Mouse (Mus musculus) frontal cortex, postnatal 25 days (tissue): Measurements from ENCODE around the gene Trabd2b.

Source experiments
- DNase-seq, 2 experiments: peaks; one replicate each; pipeline ENCODE4 v3.0.0; 2022; ENCODE audit warnings: low spot score in 2 of 2

Trabd2b gene

DNA sequence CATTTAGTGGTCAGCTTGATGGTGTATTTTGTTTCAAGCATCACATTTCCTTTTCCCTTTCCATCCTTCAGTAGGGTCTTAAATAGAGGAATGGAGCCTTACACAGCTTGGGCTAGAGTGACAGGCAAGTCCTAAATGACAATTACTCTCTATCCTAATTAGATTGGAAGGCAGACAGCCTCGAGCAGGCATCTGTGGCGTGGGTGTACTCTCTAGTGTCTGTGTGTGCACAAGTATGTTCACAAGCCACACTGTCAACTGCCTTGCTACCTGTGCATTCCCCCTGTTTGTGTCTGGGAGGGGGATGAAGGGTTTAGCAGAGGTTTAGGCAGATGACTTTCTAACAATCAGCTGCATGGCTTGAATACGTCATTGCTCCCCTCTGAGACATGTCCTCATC is 6.7 kb upstream of the Trabd2b start:
- no peak for DNase-seq

DNA sequence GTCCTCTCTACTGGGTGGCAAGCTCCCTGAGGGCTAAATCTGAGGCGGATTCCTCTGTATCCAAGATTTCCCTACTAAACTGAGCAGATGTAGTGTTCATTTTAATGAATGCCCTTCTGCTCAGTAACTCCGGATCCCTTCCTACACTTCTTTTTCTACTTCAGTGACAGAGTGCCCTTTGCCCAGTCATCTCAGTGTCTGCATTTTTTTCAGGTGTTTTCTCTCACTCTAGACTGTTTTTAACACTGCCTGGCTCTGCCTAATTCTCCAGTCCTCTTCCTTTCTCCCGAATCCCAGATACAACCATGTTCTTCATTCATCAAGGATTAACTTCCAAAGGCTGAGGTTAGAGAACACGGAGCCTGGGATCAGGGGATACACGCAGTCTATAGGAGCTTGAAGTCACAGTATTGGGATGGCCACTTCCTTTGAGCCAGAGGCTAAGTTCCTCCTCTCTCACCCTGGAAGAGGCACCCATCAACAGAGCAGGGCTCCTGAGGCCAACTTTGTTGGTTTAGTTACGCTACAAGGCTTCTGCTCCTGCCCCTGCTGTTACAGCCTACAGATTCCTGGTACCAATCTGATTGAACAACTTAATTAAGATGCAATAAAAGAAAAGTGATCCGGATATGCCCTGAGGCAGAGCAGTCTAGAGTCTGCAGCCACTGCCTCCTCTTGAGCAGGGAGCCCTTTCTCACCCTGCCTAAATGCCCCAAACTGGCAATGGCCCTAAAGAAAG is 4.4 kb upstream of the Trabd2b start:
- no peak for DNase-seq

DNA sequence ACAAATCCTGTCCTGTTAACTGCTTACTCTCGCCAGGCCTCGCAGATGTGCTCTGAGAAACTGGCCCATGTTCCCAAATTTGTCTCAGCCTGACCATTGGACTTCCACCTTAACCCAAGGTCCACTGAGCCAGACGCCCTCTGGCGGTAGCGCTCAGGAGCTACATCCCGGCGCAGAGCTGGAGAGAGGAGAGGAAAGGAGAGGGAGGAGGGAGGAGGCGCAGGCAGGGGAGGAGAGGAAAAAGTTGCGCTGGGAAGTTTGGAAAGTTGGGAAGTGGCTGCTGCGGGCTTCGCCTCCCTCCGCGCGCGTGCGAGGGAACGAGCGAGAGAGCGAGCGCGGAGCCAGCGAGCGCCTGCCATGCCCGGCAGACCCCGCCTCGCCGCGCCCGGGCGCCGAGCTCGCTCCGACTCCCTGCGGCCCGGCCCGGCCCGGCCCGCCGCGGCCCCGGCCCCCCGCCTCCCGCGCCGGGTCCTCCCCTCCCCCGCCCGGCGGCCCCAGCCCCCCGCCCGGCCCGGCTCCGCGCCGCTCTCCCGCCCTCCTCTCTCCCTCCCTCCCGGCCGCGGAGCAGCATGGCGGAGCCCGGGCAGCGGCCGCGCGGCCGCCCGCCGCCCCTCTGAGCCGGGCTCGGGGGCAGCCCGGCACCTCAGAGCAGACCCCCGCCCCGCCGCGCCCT is 706 bp upstream of the Trabd2b start:
- DNase-seq: peak; percentile 72 to 76

DNA sequence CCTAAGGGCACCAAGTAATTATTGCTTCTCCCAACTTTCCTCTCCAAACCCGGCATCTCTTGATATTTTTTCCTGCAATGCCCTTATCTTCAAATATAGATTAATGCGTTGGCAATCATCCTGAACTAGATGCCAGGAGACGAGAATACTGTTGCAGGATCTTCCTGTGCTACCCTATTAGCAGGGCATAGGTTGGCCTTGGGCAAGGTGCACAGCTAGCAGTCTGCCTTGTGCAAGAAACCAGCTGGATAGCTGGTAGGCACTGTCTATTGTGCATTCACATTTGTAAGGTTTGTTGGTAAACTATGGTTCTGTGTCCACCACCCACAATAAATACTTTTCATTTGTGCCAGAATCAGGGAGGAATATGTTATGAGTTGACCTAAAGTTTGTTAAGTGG is 992 bp downstream of the Trabd2b start:
- no peak for DNase-seq

DNA sequence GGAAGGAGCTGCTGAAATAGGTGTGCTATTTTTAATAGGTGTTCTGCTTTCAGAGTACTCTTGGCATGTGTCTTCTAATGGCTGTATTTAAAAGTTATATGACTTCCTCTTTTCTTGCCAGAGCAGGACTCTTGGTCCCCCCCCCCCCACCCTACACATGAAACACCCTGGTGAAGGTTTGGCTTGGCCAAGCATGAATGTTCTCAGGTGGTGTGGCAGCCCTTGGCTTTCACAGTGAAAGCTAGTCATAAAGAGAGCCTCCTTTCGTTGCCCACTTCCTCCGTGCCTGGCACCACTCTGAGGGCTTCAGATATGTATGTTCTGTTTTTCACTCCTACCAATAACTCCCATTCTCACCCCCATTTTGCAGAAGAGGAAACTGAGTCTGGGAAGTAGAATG is 1.8 kb downstream of the Trabd2b start:
- DNase-seq: no peak

DNA sequence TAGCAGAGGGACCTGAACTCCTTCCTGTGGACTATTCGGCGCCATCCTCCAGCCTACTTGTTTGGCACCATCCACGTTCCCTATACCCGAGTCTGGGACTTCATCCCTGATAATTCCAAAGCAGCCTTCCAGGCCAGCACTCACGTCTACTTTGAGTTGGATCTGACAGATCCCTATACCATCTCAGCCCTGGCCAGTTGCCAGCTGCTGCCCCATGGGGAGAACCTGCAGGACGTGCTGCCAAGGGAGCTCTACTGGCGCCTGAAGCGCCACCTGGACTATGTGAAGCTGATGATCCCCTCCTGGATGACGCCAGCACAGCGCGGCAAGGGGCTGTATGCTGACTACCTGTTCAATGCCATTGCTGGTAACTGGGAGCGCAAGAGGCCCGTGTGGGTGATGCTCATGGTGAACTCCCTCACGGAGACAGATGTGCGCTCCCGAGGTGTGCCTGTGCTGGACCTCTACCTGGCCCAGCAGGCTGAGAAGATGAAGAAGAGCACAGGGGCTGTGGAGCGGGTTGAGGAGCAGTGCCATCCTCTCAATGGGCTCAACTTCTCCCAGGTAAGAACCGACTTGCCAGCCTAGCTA is 2.5 kb downstream of the Trabd2b start:
- no peak for DNase-seq

DNA sequence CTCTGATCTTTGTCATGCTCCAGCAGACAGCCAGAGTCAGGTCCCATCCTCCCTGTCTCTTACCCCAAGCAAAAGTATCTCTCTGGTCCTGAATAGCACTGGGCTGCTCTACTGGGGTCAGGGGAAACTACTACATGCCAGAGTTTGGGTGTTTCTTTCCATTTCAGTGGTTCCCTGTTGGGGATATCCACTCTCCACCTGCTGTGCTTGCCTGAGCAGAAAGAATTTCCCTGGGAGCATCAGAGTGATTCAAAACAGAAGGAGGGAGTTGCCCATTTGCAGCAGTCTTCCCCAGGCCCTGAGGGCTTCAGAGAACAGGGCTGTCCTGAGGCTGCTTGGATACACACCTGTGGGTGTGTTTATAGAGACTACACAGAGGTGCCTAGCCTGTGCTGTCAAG is 3.0 kb downstream of the Trabd2b start:
- DNase-seq: no peak

DNA sequence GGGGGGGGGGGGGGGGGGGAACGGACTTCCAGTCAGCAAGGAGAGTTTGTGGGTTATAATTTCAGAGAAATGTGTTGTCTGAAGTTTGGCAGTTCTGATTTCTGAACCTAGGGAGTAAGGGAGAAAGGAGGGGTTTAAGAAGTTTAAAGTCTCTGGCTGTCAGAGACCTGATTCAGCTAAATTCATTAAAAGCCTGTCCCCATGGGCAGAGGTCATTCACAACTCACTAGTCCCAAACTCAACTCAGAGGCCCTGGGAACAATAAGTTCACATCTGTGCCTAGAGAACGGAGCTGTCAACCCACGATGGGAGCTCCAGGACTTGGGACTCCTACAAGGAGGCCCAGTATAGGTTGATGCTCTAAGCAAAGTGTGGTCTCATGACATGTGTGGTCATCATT is 3.5 kb downstream of the Trabd2b start:
- DNase-seq: no peak

DNA sequence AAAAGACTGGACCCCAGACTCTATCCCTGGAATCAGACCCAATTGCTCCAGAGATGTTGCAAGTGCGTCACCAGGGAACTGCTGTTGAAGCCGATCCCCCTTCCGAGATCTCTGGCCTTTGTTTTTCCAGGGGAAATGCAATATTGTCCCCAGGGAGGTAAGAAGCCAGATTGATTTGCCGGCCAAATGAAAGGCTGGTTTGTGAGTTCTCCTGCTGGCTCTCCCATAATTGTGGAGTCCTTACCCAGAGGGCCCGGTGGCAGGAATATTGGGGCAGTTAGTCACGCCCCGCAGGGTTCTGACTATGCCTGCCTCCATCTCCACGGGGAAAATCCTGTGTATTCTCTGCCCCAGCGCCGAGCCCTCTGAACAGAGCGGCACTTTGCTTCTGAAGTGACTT is 3.9 kb downstream of the Trabd2b start:
- DNase-seq: no peak

DNA sequence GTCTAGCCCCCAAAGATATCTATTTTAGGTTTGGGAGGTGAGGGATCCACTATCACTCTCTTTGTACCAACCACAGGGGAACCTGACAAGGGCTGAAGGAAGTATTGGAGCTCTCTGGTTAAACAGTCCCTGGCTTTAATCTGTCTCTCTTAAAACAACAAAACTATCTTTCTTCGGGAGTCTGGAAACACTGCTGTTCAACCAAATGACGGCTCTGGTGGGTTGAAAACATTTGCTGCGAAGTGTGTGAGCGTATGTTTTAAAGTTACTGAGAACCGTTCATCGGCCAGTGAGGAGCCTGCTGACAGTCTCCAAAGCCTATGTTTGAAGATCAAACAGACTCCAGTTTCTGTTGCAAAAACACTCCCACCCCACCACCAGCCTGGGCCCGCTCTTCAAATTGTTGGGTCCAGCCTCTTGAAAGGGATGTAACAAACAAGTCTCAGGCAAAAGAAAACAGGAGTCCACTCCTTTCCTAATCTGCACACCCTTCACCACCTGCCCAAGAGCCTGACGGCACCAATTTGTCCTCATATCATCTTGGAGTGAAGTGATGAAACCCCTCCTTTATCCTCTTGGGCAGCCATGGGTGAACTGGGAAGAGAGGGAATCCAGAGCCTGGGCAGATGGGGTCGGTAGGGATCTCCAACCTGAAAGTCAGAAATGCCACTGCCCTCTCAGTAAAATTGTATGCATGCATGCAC is 4.6 kb downstream of the Trabd2b start:
- DNase-seq: no peak

DNA sequence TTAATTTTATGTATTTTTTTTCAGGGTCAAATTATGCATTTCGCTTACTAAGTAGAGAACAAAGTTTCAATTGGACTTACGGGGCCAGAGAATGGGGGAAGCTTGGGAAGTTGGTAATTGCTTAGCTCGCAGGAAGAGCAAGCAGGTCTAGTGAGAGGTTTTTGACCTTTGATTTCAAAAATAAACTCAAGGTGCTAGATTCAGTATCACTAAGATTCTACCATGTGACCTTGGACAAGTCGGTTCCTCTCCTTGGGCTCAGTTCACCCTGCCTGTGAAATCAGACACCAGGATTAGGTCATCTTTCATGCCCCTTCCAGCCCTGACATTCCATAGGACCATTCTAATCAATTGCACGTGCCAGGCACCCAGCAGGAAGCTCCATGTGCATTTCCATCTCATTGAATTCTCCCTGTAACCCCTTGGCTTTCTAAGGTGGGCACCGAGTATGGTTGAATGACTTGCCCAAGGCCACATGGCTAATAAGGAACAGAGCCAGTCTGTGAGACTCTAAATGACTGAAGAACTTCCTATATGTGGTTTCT is 5.4 kb downstream of the Trabd2b start:
- DNase-seq: no peak

DNA sequence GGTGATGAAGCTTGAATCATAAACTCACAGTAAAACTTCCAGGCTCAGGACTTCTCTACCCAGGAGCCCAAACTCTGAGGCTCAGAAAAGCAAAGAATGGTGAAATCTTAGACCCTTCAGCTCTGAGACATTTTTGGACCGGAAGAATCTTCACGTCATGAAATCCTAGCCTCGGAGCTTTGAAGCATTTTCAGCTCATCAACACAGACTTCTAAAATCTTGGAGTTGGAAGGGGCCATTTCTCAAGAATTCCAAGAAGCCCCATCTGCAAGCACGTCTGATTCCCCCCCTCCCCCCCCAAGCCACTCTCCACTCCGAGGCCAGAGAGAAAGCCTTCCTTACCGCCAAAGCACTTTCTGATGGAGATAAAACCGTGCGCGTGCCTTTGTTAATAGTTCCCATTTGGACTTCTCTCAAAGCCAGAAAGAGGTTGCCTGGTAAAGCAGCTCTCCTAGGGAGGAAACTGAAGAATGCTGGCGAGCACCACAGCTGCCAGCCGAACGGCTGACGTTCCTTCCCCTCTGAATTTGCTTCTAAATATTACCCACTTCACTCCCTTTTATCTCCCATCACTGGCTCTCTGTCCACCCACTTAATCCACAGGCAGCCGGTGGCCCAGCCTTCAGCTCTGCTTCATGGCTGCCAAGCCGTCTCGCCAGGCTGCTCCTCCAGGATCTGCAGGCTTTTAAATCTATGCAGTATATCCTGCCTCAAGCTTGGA is 9.6 kb downstream of the Trabd2b start:
- DNase-seq: peak in 1 of 2 experiments; percentile 32

DNA sequence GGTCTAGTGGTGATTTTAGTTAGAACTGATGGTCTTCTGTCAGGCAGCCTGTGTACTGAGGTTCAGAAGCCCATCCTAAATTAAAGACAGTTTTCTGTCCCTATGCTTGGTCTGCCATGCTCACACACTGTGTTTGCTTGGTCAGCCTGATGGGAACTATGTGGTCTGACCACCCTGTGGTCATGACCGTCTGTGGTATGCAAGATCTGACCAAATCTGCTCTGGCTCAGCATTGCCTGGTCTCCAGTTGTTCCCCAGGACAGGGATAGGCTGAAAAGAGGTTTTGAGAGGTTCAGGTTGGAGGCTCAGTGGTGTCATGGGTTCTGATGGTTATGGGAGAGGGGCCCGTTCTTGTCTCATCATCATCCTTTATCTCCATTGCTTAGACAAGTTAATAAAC is 13.6 kb downstream of the Trabd2b start:
- DNase-seq: no peak

DNA sequence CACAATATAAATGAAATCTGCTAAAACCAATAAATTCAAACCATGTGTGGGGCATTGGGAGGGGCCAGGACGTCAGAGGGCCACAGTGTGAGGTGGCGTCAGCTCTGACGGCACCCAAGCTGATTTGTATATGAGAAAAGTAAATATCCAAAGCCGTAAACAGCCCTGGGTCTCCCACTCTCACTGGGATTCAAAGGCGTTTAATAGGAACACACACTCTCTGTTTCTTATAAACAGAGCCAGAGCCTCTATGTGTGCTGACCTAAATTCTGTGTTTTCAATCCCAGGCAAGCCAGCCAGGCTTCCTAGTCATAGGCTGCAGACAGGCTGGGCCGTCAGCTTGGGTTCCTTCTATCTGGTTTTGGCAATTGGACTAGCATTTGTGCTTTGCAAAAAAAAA is 16.6 kb downstream of the Trabd2b start:
- no peak for DNase-seq

DNA sequence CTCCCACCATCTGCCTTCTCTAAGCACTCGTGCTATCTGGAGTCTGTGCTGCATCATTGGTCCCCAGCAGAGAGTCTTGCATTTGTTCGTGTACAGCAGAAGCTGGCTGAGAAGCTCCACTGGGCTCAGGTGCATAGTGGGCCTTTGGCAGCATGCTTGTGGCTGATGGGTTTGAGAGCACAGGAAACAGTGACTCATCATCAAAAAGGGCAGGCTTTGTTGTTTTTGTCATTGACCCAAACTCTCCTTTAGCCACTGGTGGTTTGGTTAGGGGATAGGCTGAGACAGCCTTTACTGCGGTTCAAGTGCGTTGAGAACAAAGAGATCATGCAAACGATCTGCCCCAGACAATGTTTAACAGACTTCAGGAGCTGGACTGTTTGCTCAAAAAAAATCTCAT is 19.3 kb downstream of the Trabd2b start:
- no peak for DNase-seq

DNA sequence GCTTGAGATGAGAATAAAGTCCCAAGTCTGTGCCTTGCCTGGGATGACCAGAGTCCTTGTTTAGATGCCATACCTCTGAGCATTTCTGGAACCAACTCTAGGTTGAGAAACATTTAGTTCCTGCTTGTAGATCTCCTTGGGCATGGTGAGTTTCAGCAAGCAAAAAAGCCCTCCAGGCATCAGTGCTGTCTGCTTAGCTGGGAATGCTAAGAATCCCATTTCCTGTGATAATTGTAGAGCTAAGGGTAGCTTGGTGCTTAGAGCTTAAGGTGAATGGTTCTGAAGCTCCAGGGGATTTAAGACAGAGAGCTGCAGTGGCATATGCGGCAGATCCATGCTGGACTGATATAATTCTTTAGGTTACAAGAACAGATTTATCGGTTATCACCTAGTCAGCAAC is 26.2 kb downstream of the Trabd2b start:
- DNase-seq: no peak

DNA sequence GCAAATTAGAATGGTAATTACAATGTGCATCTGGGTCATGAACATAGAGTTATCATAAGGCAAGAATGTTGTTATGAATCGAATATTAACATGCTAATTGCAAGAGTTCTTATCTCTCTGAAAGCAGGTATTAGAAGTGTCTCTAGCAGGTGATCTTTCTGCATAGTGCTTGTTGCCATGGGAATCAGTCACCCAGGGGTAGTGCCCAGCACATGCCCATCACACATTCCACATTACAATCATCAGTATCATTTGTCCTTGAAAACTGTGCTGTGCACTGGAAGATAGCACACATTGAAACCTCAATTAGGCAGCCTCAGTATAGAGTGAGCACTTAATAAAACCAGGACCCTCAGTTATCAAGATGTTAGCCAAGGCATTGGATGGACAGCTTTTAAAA is 26.9 kb downstream of the Trabd2b start:
- no peak for DNase-seq

DNA sequence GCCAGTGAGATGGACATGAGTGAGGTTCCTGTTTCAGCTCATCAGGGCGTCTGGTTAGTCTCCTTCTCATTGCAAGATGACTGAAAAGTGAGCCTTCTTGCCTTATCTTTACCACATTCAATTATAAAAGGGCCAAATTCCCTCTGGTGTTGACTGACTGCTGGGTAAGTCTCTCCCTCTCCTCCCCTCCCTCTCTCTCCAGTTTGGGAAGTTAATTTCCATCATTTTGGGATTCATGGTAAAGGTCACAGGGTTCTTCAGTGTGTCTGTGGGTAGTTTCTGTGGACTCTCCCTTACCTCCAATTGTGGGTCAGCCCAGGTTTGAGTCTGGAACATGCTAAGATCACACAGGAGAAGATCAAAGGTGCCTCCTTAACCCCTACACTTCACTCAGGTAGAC is 28.2 kb downstream of the Trabd2b start:
- no peak for DNase-seq

DNA sequence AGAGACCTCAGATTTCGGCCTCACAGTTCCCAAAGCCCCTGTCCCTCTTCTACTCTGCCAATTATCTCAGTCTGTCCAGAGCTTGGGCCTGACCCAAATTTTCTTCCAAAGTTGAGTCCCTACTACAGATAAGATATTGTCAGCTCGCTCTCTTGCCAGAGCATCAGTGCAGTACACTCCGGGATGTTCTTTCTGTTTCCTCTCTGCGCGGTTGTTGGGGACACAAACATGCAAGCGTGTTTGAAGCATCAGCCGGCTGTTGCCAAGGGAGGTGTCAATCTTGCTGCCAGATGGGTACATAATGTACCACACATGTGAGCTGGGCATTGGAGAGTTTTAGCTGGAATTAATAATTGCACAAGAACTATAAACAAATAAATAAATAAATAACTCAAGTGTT is 28.9 kb downstream of the Trabd2b start:
- DNase-seq: no peak

DNA sequence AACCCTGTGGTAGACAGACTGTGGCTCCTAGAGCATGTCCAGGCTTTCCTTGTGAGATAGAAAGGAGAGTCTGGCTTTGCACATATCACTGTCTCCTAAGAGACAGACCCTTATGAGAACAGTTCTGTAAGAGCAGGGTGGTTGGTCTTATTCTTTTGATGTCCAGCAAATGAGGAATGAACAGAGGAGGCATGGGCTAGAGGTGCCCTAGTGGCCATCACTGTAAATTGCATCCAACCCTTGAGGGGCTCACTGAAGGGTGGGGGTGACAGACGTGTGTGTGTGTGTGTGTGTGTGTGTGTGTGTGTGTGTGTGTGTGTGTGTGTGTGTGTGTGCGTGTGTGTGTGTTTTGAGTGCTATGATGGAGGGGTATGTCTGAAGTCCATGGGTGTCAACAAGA is 32.2 kb downstream of the Trabd2b start:
- no peak for DNase-seq

DNA sequence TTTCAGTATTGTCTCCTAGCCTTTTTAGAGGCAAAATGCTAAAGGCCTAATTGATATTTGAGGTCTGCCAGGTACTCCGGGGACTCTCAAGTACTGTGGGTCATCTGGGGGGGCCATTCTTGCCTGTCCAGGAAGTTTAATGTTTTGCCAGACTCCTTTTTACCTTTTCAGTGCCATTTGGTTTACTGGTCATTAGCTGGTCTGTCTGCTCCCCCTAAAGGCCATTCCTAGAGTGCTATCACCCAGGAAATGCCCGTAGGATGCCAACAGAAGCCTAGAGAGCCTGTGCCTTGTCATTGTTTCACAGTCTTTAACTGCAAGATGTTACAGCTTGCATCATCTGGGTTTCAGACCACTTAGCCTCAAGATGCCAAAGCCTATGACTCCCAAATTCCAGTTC is 35.7 kb downstream of the Trabd2b start:
- no peak for DNase-seq

DNA sequence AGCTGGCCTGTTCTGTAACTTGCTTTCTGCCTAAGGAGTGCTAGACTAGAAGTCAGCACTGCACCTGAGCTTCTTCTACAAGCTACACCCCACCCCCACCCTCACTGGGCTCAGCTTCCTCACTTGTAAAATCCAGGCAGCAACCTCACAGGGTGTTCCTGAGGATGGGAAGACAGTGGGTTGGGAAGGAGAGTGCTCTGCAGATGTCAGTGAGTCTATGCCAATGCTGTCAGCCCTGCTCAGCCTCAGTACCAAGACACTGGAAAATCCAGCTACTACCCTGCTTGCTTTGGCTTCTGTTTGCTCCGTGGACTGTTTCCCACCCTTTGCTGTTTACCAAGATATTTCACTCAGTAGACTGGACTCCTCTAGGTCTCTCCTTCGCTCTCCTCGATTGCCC is 36.1 kb downstream of the Trabd2b start:
- no peak for DNase-seq
